Mouse (Mus musculus): ENCODE measurements around the gene Endog.
"Not testable (repeated sequence)": the region's sequence is repeated elsewhere in the genome, so short reads cannot be mapped to it uniquely, and the experiment has no call there.

Gene Endog

GRCm38 (mm10) chr2:30166677-30167076 is 4.6 kb upstream of the Endog start:
- no peak for DNase-seq

- peak in 1 of 2 experiments; percentile 62 for DNase-seq
These were observed 697 bp downstream of the Endog start for GRCm38 (mm10) chr2:30171997-30172382.

GRCm38 (mm10) chr2:30173541-30174240 is 2.4 kb downstream of the Endog start:
- DNase-seq = no peak

GRCm38 (mm10) chr2:30175897-30176296 is 4.6 kb downstream of the Endog start:
- DNase-seq = no peak

- peak; percentile 49 to 59 for DNase-seq
These were observed 5.3 kb downstream of the Endog start for GRCm38 (mm10) chr2:30176561-30176960.

- peak; percentile 96 to 98 for DNase-seq
These were observed 6.7 kb downstream of the Endog start, which contains the start of gene Spout1 for GRCm38 (mm10) chr2:30177700-30178675. Gene Spout1, minus strand, starts transcription at chr2:30178459.

GRCm38 (mm10) chr2:30178711-30179110 is 7.4 kb downstream of the Endog start:
- DNase-seq = not testable (repeated sequence)

GRCm38 (mm10) chr2:30182424-30182823 is 11.1 kb downstream of the Endog start:
- no peak for DNase-seq

GRCm38 (mm10) chr2:30183721-30184120 is 12.4 kb downstream of the Endog start:
- DNase-seq = peak; percentile 65 to 90

GRCm38 (mm10) chr2:30185276-30185675 is 14.0 kb downstream of the Endog start:
- no peak for DNase-seq

- DNase-seq = no peak
These were observed 14.4 kb downstream of the Endog start for GRCm38 (mm10) chr2:30185681-30186080.

- DNase-seq = peak; percentile 52 to 84
These were observed 20.7 kb downstream of the Endog start for GRCm38 (mm10) chr2:30191790-30192580.

GRCm38 (mm10) chr2:30194656-30195055 is 23.4 kb downstream of the Endog start:
- no peak for DNase-seq

- peak; percentile 60 to 75 for DNase-seq
These were observed 26.7 kb downstream of the Endog start for GRCm38 (mm10) chr2:30198021-30198420.

- DNase-seq = no peak
These were observed 28.7 kb downstream of the Endog start for GRCm38 (mm10) chr2:30199984-30200383.

GRCm38 (mm10) chr2:30200388-30200925 is 29.2 kb downstream of the Endog start:
- no peak for DNase-seq

- peak; percentile 34 to 52 for DNase-seq
These were observed 32.1 kb downstream of the Endog start for GRCm38 (mm10) chr2:30203439-30203838.

- DNase-seq = peak; percentile 52 to 78
These were observed 33.9 kb downstream of the Endog start for GRCm38 (mm10) chr2:30205255-30205628.

- DNase-seq = peak; percentile 97 to 98
These were observed 34.5 kb downstream of the Endog start, which contains the start of gene Kyat1 for GRCm38 (mm10) chr2:30205629-30206357. Gene Kyat1, minus strand, starts transcription at chr2:30205847.

- no peak for DNase-seq
These were observed 36.1 kb downstream of the Endog start for GRCm38 (mm10) chr2:30207401-30207800.

- DNase-seq = no peak
These were observed 36.6 kb downstream of the Endog start for GRCm38 (mm10) chr2:30207886-30208285.

Data from kidney, postnatal 25 days (tissue).